Comparison of ENCODE assay signal across 9 mouse cellular contexts in the genomic region with DNA sequence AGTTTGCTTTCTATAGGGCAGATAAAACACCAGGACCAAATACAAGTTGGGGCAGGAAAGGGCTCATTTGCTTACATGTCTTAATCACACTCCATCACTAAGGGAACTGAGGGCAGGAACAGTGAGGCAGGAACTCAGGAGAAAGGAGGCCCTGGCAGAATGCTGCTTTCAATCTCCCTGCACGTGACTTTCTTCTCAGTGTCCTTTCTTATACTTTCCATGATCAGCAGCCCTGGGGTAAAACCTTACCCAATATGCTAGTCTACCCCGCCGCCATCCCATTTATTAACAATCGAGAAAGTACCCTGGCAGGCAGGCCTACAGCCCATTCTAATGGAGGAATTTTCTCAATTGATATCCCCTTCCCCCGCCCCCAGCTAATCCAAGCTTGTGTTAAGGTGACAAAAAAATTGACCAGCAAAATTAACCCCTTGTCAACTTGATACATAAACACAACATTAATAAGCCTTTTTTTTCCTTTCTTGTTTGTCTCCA. TPM values are rescaled to one million over a fixed set of nuclear protein-coding genes. Genes with fewer than 3 reads are reported as not detected.
DNase-seq lines count a peak whose midpoint lies in the region; ATAC-seq and TF ChIP-seq lines count a peak whose summit lies in the region.
"Had no signal": no experiment of that assay in that cellular context is flagged by ENCODE, and none has a peak within 500 bp of the region (broad histone marks: within the 10 kb centered on the region; RNA-seq: fewer than 3 reads in every experiment).

No protein-coding gene starts in this region.

- H3K4me3 ChIP-seq in lung, embryonic 15.5 days = peak overlapping the region; percentile 78; the same call in 1 of the 2 replicates
- H3K4me3 ChIP-seq in small intestine, adult 2 months (ENCODE audit: low read depth, low read length) = no peak overlapping the region

- no peaks in the 10 kb centered on the region for H3K36me3 ChIP-seq in lung, embryonic 15.5 days
- H3K36me3 ChIP-seq in small intestine, adult 2 months (ENCODE audit: control insufficient read depth, insufficient read depth, low read length) = no peaks in the 10 kb centered on the region

- H3K4me1 ChIP-seq in lung, embryonic 15.5 days = peaks cover 24% of the 10 kb centered on the region
- peaks cover 11% of the 10 kb centered on the region for H3K4me1 ChIP-seq in small intestine, adult 2 months (ENCODE audit: control insufficient read depth, insufficient read depth, insufficient read length, low read length)

- peak overlapping the region; percentile 99 for H3K27ac ChIP-seq in lung, embryonic 15.5 days
- H3K27ac ChIP-seq in small intestine, adult 2 months (ENCODE audit: insufficient read depth, low read depth, low read length) = peak overlapping the region; percentile 17; the same call in 1 of the 2 replicates

- DNase-seq in cerebellum, postnatal 10 days = peak; percentile 33 to 38
- no peak for DNase-seq in cerebellum, adult 18-20 months
- DNase-seq in lung, postnatal 4 days = no peak
- DNase-seq in induced T-regulatory cell, adult 2 months (ENCODE audit: low read depth) = peak; percentile 55
- no peak for DNase-seq in spleen, postnatal 36 days (ENCODE audit: low spot score in 2 of 2)
- no peak for DNase-seq in left cerebral cortex, adult 11 months (ENCODE audit: low spot score)

- no peak for TF ChIP-seq CTCF in small intestine, adult 2 months (IDR thresholded peaks at IDR 0.05; ENCODE audit: extremely low read depth, insufficient read length, insufficient replicate concordance, low read depth, low read length)

- H3K9ac ChIP-seq in lung, embryonic 15.5 days = no peak overlapping the region

- ATAC-seq in lung, embryonic 15.5 days (ENCODE audit: borderline replicate concordance, extremely low read depth, low FRiP score, low TSS enrichment) = no peak

- no peak for TF ChIP-seq POLR2A in small intestine, adult 2 months (IDR thresholded peaks at IDR 0.05; ENCODE audit: low read depth, low read length)

- WGBS in lung, embryonic 15.5 days = 84% methylated on average over 5 of the region's 5 CpGs
- WGBS in small intestine, adult 2 months = 91% methylated on average over 5 of the region's 5 CpGs

- H3K4me2 ChIP-seq in lung, embryonic 15.5 days = no peak overlapping the region

- H3K9me3 ChIP-seq in lung, embryonic 15.5 days = no peaks in the 10 kb centered on the region

- no peaks in the 10 kb centered on the region for H3K27me3 ChIP-seq in lung, embryonic 15.5 days
- no peaks in the 10 kb centered on the region for H3K27me3 ChIP-seq in small intestine, adult 2 months (ENCODE audit: control insufficient read depth, insufficient read depth, low read length)

RNA-seq across cellular contexts. Expression of a gene that starts 18.5 kb away (rescaled TPM):
- 0.16 and 0.18 TPM in 2 replicates for polyA plus RNA-seq in lung, embryonic 15.5 days (2015; fragmentation: Nextera tagmentation; extraction: Ambion mirVana)
- polyA plus RNA-seq in small intestine, adult 2 months (2012; rRNA removed) = 0.25 TPM in 1 of 2 replicates, not detected in the other
- polyA plus RNA-seq: C2C12 had no signal

RNA-seq across cellular contexts. Expression of a gene that starts 18.5 kb away (rescaled TPM):
- not detected in 2 replicates for polyA plus RNA-seq in lung, embryonic 15.5 days (2015; fragmentation: Nextera tagmentation; extraction: Ambion mirVana)
- 0.46 TPM in 1 of 2 replicates, not detected in the other for polyA plus RNA-seq in small intestine, adult 2 months (2012; rRNA removed)
- polyA plus RNA-seq: C2C12 had no signal

RNA-seq across cellular contexts. Expression of a gene that starts 42.8 kb away (rescaled TPM):
- polyA plus RNA-seq in lung, embryonic 15.5 days (2015; fragmentation: Nextera tagmentation; extraction: Ambion mirVana) = 0.24 and 0.32 TPM in 2 replicates
- polyA plus RNA-seq in small intestine, adult 2 months (2012; rRNA removed) = 0.03 TPM in 1 of 2 replicates, not detected in the other
- polyA plus RNA-seq: C2C12 had no signal

RNA-seq across cellular contexts. Expression of a gene that starts 46.3 kb away (rescaled TPM):
- polyA plus RNA-seq in lung, embryonic 15.5 days (2015; fragmentation: Nextera tagmentation; extraction: Ambion mirVana) = 0.83 and 1.4 TPM in 2 replicates
- 0.52 and 0.74 TPM in 2 replicates for polyA plus RNA-seq in small intestine, adult 2 months (2012; rRNA removed)
- polyA plus RNA-seq: C2C12 had no signal

RNA-seq across cellular contexts. Expression of a gene that starts 55.6 kb away (rescaled TPM):
- 0.15 and 0.16 TPM in 2 replicates for polyA plus RNA-seq in lung, embryonic 15.5 days (2015; fragmentation: Nextera tagmentation; extraction: Ambion mirVana)
- polyA plus RNA-seq in small intestine, adult 2 months (2012; rRNA removed) = not detected in 2 replicates
- polyA plus RNA-seq: C2C12 had no signal

Comparison
In these comparisons a context has a peak if more than half of its experiments do, and no peak if none do; other contexts are left out.
1. DNase-seq: peak in cerebellum, postnatal 10 days (2 of 2) and induced T-regulatory cell, adult 2 months (single experiment); none in cerebellum, adult 18-20 months (0 of 2), lung, postnatal 4 days (0 of 2), spleen, postnatal 36 days (0 of 2) and left cerebral cortex, adult 11 months (single experiment).